Mouse (Mus musculus) ES-E14 (cell line): ENCODE results near the gene Tekt5. TPM values are rescaled to one million over a fixed set of nuclear protein-coding genes. Genes with fewer than 3 reads are reported as not detected.
A peak's percentile ranks its signal among the peaks of the same experiment; 100 is the strongest.

ENCODE experiments used
- DNase-seq: peaks from one replicate; pipeline ENCODE4 v3.0.0-alpha.2; 2013; ENCODE audit warnings: low read depth, low spot score
- H3K27ac ChIP-seq: 2 replicates; pipeline ENCODE4 v1.5.1; 2012; ENCODE audit warnings: low read depth, mild to moderate bottlenecking, low read length, moderate library complexity, mixed read lengths; ENCODE audit not compliant: poor library complexity, insufficient read depth, severe bottlenecking
- H3K36me3 ChIP-seq: 2 replicates; pipeline ENCODE4 v1.6.1; 2012; ENCODE audit warnings: mild to moderate bottlenecking, low read length, moderate library complexity, mixed read lengths; ENCODE audit not compliant: control insufficient read depth, poor library complexity, insufficient read depth, severe bottlenecking
- H3K4me1 ChIP-seq, 2 experiments: fragments of 150-350 bp in 1 of 2; sonication (generic) in 1 of 2; 2 replicates each; pipeline ENCODE4 v1.6.1; 2012; ENCODE audit warnings: low read length in 2 of 2, mild to moderate bottlenecking in 1 of 2, mixed read lengths in 1 of 2; ENCODE audit not compliant: control insufficient read depth in 2 of 2, insufficient read depth in 2 of 2, poor library complexity in 1 of 2
- H3K4me3 ChIP-seq, 2 experiments: fragments of 150-350 bp in 1 of 2; sonication (generic) in 1 of 2; 2 replicates each; pipeline ENCODE4 v1.5.1; 2012; ENCODE audit warnings: low read length in 2 of 2, low read depth in 1 of 2, mild to moderate bottlenecking in 1 of 2, mixed read lengths in 1 of 2; ENCODE audit not compliant: insufficient read depth in 1 of 2, poor library complexity in 1 of 2, severe bottlenecking in 1 of 2
- H3K9ac ChIP-seq: 2 replicates; pipeline ENCODE4 v1.6.1; 2012; ENCODE audit warnings: low read depth, mild to moderate bottlenecking, low read length, mixed read lengths; ENCODE audit not compliant: poor library complexity, insufficient read depth, severe bottlenecking
- H3K9me3 ChIP-seq: fragments of 150-350 bp; sonication (generic); 2 replicates; pipeline ENCODE4 v1.6.1; 2012; ENCODE audit warnings: low read depth, mild to moderate bottlenecking, low read length; ENCODE audit not compliant: control insufficient read depth, insufficient read depth
- CHD2 ChIP-seq: IDR thresholded peaks from 2 replicates; pipeline ENCODE4 v1.6.1; 2014; ENCODE audit warnings: mild to moderate bottlenecking, low read depth, low read length, inconsistent platforms
- HCFC1 ChIP-seq: IDR thresholded peaks from 2 replicates; pipeline ENCODE4 v1.6.1; 2012; ENCODE audit warnings: low read length, inconsistent platforms, borderline replicate concordance; ENCODE audit not compliant: insufficient read depth
- MAFK ChIP-seq: IDR thresholded peaks from 2 replicates; pipeline ENCODE4 v1.6.1; 2014; ENCODE audit warnings: mild to moderate bottlenecking, low read depth, low read length, inconsistent platforms; ENCODE audit not compliant: insufficient read depth
- ZC3H11A ChIP-seq: IDR thresholded peaks from 2 replicates; pipeline ENCODE4 v1.6.1; 2012; ENCODE audit warnings: low read depth, mild to moderate bottlenecking, inconsistent platforms, low read length, borderline replicate concordance
- ZNF384 ChIP-seq: IDR thresholded peaks from 2 replicates; pipeline ENCODE4 v1.6.1; 2012; ENCODE audit warnings: low read depth, low read length, inconsistent platforms
- in situ Hi-C, 2 experiments: fragments of 600-800 bp; cut with MboI; formaldehyde crosslinking; loops; one replicate each; pipeline ENCODE4 v1.15.1; 2025; ENCODE audit warnings: low sequenced_read_pairs in 2 of 2, inconsistent platforms in 1 of 2; ENCODE audit not compliant: unreplicated experiment in 2 of 2
- total RNA-seq: library from RNA; depleted of rRNA; stranded (reverse); fragments of 300-350 nt; gene quantifications from 2 replicates; pipeline ENCODE4 v1.2.3, GENCODE M21; 2012

Gene Tekt5
- total RNA-seq, 1 experiment = 0.22 TPM

DNA sequence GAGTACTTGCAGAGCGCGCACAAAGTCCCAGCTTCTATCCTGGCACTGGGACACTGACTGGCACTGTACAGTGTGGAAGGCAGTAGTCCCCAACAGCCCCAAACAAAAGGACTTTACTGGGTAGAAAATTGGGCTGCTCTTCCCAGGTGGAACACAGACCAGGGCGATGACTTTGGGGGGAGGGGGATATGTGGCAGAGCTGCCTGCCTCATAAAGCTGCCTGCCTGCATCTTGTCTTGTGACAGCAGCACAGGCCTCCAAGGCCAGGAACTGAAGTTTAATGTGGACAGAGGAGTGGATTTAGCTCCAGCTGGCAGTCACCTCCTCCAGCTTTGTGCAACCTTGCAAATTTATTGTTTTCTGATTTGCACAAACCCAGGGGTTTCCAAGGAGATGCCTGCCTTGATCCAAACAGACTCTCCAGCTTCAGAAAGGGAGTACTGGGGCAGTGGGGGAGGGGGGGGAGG lies 25.8 kb downstream of the Tekt5 start:
- H3K27ac ChIP-seq = no peak overlapping the region
- H3K9ac ChIP-seq = no peak overlapping the region
- H3K4me3 ChIP-seq = no peak overlapping the region
- H3K9me3 ChIP-seq = no peaks in the 10 kb centered on the region
- in situ Hi-C loops = no loop called here
- TF ChIP-seq HCFC1 (no peak), ZNF384 (no peak), CHD2 (no peak), ZC3H11A (no peak), MAFK (no peak)
- DNase-seq = no peak
- H3K36me3 ChIP-seq = no peaks in the 10 kb centered on the region
- peaks cover 2 to 24% of the 10 kb centered on the region in 2 experiments; a peak in 1 of 4 replicates for H3K4me1 ChIP-seq

DNA sequence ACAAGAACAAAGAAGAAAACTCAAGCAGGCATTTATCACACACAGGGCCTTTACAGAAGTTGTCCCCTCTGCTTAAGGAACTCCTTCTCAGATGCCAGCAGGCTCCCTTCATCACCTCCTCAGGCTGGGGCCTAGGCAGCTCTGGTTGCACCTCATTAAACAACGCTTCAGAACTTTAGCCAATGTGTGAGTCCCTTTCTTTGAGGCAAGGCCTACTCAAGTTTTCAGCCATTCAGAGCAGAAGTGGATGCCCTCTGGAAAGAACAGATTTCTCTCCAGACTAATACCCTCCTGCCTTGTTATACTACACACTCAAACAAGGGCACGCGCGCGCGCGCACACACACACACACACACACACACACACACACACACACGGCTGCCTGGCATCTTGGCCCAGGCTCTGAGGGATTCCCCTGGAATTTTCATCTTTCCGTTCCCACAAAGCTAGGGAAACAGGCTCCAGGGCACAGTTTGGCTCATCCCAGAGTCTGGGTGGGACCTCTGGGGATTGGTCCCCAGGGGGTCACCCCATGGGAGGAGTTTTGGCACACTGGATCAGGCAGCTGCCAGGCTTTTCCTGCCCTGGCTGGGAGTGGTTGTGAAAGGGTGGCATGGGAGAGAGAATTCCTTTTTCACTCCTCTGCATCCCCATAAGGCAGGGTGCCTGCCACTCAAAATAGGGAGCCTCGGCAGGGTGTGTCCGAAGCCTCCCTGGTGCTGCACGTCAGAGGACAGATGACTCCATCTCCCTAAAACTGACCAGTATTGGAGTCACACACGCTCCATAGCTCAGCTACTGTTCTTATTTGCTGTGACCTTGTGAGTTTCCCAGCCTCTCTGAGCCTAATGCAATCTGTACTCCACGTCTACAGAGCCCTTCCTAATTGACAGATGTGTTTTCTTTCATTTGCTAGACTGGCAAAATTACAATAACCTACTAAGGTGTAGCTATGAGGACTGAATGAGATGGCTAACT lies 28.8 kb downstream of the Tekt5 start:
- no peaks in the 10 kb centered on the region for H3K36me3 ChIP-seq
- no peak overlapping the region for H3K9ac ChIP-seq
- TF ChIP-seq ZC3H11A (no peak), MAFK (no peak), CHD2 (no peak), HCFC1 (no peak), ZNF384 (no peak)
- peaks cover 2 to 20% of the 10 kb centered on the region in 2 experiments; a peak in 1 of 4 replicates for H3K4me1 ChIP-seq
- in situ Hi-C loops = no loop called here
- no peak overlapping the region for H3K4me3 ChIP-seq
- DNase-seq = no peak
- no peaks in the 10 kb centered on the region for H3K9me3 ChIP-seq
- H3K27ac ChIP-seq = no peak overlapping the region

DNA sequence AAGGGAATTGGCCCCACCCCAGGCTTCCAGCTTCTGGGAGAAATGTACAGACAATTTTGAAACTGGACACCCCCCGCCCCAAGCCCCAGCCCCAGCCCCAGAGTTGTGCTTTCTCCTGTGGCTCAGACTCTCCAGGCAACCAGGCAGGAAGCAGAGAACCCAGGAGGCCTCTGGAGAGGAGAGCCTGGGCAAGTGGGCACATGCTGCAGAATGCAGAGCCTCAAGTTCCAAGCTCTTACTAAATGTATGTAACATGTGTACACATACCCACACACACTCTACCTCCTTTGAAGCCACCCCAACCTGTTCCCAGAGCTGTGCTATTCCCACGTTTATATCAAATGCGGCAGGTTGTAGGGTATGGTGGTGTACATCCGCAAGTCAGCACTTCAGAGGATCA lies 29.5 kb downstream of the Tekt5 start:
- Histone ChIP-seq H3K27ac (no peak overlapping the region), H3K36me3 (no peaks in the 10 kb centered on the region), H3K9ac (no peak overlapping the region), H3K9me3 (no peaks in the 10 kb centered on the region), H3K4me3 (no peak overlapping the region), H3K4me1 (peaks cover 2 to 14% of the 10 kb centered on the region in 2 experiments; a peak in 1 of 4 replicates)
- TF ChIP-seq ZNF384 (no peak), CHD2 (no peak), MAFK (no peak), ZC3H11A (no peak), HCFC1 (no peak)
- no peak for DNase-seq
- in situ Hi-C loops = no loop called here

DNA sequence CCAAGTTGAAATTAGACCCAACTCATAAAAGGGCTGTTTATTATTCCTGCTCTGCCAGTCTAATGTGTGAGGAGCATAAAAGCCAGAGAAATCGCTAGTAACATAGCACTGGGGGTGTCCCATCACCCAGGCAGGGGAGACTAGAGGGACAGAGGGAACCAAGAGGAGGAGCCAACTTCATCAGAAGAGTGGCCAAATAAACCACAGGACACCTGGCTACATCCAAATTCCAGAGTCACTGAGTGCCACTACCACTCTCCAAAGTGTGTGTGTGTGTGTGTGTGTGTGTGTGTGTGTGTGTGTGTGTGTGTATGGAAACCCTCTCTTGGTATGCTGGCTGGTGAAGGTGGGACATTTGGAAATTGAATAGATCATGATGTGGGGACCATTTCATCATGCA lies 32.2 kb downstream of the Tekt5 start:
- Histone ChIP-seq H3K9me3 (no peaks in the 10 kb centered on the region), H3K9ac (no peak overlapping the region), H3K27ac (no peak overlapping the region), H3K36me3 (no peaks in the 10 kb centered on the region), H3K4me3 (no peak overlapping the region), H3K4me1 (peaks cover 2 to 7% of the 10 kb centered on the region in 2 experiments; a peak in 1 of 4 replicates)
- no peak for DNase-seq
- in situ Hi-C loops = no loop called here
- TF ChIP-seq MAFK (no peak), ZC3H11A (no peak), CHD2 (no peak), HCFC1 (no peak), ZNF384 (no peak)

DNA sequence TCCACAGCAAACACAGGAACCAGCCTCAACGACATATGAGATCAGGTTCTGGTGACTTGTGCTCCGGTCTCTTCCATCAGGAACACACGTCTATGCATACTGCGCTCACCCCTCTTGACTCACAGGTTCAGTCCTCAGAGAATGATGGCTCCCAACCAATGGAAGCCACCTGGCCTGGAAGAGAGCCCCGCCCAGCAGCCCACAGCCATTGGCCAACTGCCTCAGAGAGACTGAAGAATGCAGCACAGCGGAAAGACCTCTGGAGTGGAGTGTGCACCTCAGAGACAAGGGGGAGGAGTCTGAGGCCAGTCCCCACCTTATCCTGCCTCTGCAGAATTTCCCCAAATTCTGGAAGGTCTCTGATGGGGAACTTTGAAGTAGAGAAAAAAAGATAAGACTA lies 36.0 kb downstream of the Tekt5 start:
- peaks cover 2 to 7% of the 10 kb centered on the region in 2 experiments; a peak in 1 of 4 replicates for H3K4me1 ChIP-seq
- no peak overlapping the region for H3K4me3 ChIP-seq
- DNase-seq = peak; percentile 40
- in situ Hi-C loops = no loop called here
- H3K9me3 ChIP-seq = no peaks in the 10 kb centered on the region
- H3K36me3 ChIP-seq = no peaks in the 10 kb centered on the region
- no peak overlapping the region for H3K9ac ChIP-seq
- TF ChIP-seq MAFK (no peak), HCFC1 (no peak), ZNF384 (no peak), CHD2 (no peak), ZC3H11A (no peak)
- no peak overlapping the region for H3K27ac ChIP-seq
